Mouse (Mus musculus) hematopoietic multipotent progenitor cell, adult 10-12 weeks (in vitro differentiated cells): ENCODE data around the gene Pdk2. TPM values are rescaled to one million over a fixed set of nuclear protein-coding genes. Genes with fewer than 3 reads are reported as not detected.

Experiments used
- polyA plus RNA-seq: library from polyadenylated mRNA; stranded (reverse); fragments of >175 nt; gene quantifications from 2 replicates; pipeline ENCODE4 v1.2.3, GENCODE M21; 2012; ENCODE audit warnings: low replicate concordance

Gene Pdk2
- 15.5 and 21.2 TPM in 2 replicates for polyA plus RNA-seq

GRCm38 (mm10) chr11:95041139-95041609 is at the start of gene Pdk2:
Gene Pdk2 (minus strand): TSS chr11:95041354.

GRCm38 (mm10) chr11:95076536-95077111 is 35.5 kb upstream of the Pdk2 start, which contains the start of gene Itga3:
Gene Itga3 (minus strand): TSS chr11:95076801.

GRCm38 (mm10) chr11:95009629-95010014 is 31.5 kb downstream of the Pdk2 start, which contains the start of gene Samd14:
Gene Samd14 (plus strand): TSS chr11:95009879.

GRCm38 (mm10) chr11:94990749-94991577 is 50.2 kb downstream of the Pdk2 start, which contains the start of gene Ppp1r9b:
Gene Ppp1r9b (plus strand): TSS chr11:94991035.

Other genes with a start within 250 kb of the Pdk2 start
- gene Col1a1, start 105.1 kb downstream of the Pdk2 start, polyA plus RNA-seq, result 0.81 and 0.82 TPM in 2 replicates
- gene Hils1, start 73.8 kb downstream of the Pdk2 start, polyA plus RNA-seq, result not detected in 2 replicates
- not detected in 2 replicates for gene Sgca, start 65.0 kb downstream of the Pdk2 start, polyA plus RNA-seq
- 224 and 401 TPM in 2 replicates for gene Ppp1r9b, start 50.3 kb downstream of the Pdk2 start, polyA plus RNA-seq
- gene Samd14, start 31.5 kb downstream of the Pdk2 start, polyA plus RNA-seq, result 14.1 and 40.7 TPM in 2 replicates
- 2.9 and 3.7 TPM in 2 replicates for gene Itga3, start 35.4 kb upstream of the Pdk2 start, polyA plus RNA-seq
- 0.11 TPM in 1 of 2 replicates, not detected in the other for gene Dlx3, start 78.8 kb upstream of the Pdk2 start, polyA plus RNA-seq
- not detected in 2 replicates for gene Dlx4, start 104.9 kb upstream of the Pdk2 start, polyA plus RNA-seq
- gene Tac4, start 220.2 kb upstream of the Pdk2 start, polyA plus RNA-seq, result 0.18 TPM in 1 of 2 replicates, not detected in the other